ENCODE assay signal across 8 mouse cellular contexts in genomic region chr2:123312277-123312617, GRCm38 (mm10).
DNase-seq lines count a peak whose midpoint lies in the region; ATAC-seq lines count a peak whose summit lies in the region.

No protein-coding gene starts in this region.

- DNase-seq in ZHBTc4 (ENCODE audit: low read depth, low spot score): peak; percentile 64
- DNase-seq in cerebellum, adult 9-10 months: peak; percentile 72
- peak; percentile 55 to 95 for DNase-seq in frontal cortex, adult 2 months (ENCODE audit: extremely low spot score in 1 of 2, low spot score in 1 of 2)
- DNase-seq in layer of hippocampus, postnatal 10 days (ENCODE audit: low spot score in 2 of 2): peak; percentile 90 to 92
- DNase-seq in lung, postnatal 25 days (ENCODE audit: low spot score): peak; percentile 59
- DNase-seq in right cerebral cortex, adult 18-20 months: peak; percentile 74

- H3K27me3 ChIP-seq in hindbrain, embryonic 15.5 days: no peaks in the 10 kb centered on the region

- ATAC-seq in hindbrain, embryonic 15.5 days (ENCODE audit: low FRiP score, low read depth): peak; percentile 79
- ATAC-seq in inflammation-experienced regulatory T-cells, adult 6 months: no peak

- no peak overlapping the region for H3K4me2 ChIP-seq in hindbrain, embryonic 15.5 days

- H3K4me1 ChIP-seq in hindbrain, embryonic 15.5 days (replicated peaks): peaks cover 4% of the 10 kb centered on the region; the same call in 1 of the 2 replicates

- WGBS in hindbrain, embryonic 15.5 days: 21% methylated on average over 8 of the region's 8 CpGs

- no peak overlapping the region for H3K4me3 ChIP-seq in hindbrain, embryonic 15.5 days

- H3K9ac ChIP-seq in hindbrain, embryonic 15.5 days: no peak overlapping the region

- no peaks in the 10 kb centered on the region for H3K9me3 ChIP-seq in hindbrain, embryonic 15.5 days

- no peaks in the 10 kb centered on the region for H3K36me3 ChIP-seq in hindbrain, embryonic 15.5 days

- no peak overlapping the region for H3K27ac ChIP-seq in hindbrain, embryonic 15.5 days (replicated peaks)
